Mouse (Mus musculus): Measurements from ENCODE around the gene Dnajc4.

The Dnajc4 gene

DNA sequence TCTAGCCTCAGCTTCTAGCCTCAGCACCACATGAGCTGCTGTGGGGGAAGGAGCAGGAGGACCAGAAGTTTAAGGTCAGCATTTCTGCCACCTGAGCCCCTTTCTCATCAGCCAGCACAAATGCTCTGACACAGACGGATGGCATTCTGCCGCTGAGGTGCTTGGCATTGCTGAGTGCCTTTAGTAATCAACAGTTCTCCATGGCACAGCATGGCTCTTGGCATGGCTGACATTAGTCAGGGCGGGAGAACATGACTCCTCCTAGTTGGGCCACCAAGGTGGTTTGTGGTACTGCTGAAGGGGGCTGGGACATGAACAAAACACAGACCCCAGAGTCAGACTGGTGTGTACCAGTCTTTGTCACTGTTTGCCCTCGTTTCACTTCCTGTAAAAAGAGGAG, 44.2 kb downstream of the Dnajc4 start:
- DNase-seq (ENCODE audit: low spot score in 2 of 2): no peak

DNA sequence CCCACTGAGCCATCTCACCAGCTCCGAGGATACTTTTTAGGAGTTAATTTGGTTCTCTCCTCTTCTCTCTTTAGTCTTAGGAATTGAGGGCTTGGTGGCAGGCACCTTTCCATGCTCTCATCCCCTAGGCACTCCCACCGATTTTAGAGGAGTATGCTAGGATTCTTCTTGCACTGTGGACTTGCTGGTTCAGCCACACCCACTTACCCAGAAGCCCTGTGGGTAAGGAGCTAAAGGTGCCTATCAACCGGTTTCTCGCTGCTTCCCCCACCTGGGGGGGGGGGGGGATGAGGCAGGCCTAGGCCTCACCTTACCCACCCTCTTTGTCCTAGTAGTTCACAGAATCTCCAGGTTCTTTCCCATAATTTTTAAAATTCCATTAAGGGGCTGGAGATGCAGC, 44.6 kb downstream of the Dnajc4 start:
- no peak for DNase-seq (ENCODE audit: low spot score in 2 of 2)

DNA sequence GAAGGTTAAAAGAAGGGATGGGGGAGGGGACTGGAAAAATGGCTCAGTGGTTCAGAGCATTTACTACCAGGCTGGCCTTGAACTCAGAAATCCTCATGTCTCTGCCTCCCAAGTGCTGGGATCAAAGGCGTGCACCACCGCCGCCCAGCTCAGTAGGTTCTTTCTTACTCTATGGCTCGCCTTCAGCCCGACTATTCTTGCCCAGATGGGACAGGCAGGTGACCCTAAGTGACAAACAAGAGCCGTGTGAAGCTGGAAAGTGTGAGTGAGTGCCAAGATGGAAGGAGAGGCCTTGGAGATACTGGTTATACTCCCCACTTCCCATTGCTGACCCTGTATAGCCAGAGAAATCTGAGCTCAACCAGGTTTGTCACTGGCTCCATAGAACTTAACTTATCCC, 48.7 kb downstream of the Dnajc4 start:
- DNase-seq (ENCODE audit: low spot score in 2 of 2): no peak

DNA sequence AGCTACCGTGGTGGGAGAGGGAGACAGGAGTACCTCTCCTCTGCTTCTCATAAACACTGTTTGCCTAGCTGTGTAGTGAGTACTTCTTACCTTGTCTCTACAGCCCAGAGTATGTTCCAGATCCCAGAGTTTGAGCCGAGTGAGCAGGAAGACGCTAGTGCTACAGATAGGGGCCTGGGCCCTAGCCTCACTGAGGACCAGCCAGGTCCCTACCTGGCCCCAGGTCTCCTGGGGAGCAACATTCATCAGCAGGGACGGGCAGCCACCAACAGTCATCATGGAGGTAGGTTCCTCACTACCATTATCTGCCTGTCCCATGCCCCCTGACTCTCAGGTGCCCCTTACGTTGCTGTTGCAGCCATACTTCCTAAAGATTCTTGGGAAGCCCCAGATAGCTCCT, 49.6 kb downstream of the Dnajc4 start:
- peak in 1 of 2 experiments; percentile 35 for DNase-seq (ENCODE audit: low spot score in 2 of 2)

DNA sequence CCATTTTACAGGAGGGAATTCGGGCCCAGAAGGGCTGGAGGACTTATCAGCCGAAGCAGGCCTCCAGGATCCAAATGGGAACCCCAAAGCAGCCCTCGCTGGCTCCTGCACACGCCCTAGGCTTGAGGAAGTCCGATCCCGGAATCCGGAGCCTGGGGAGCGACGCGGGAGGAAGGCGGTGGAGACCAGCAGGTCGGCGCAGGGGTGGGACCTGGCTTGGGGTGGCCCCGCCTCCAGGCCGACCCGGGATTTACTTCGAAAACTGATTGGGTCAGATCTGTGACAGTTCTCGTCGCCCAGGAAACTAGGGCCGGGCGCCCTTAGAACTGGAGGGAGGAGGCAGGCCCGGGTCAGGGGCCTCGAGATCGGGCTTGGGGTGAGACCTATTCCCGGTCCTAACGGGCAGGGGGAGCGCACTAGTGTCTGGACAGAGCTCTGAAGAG, 50.1 kb downstream of the Dnajc4 start, which contains the start of gene Gpr137:
TSS of gene Gpr137 (minus strand) at position 232 of the 443 bp plus-strand sequence.
- peak; percentile 95 to 96 for DNase-seq (ENCODE audit: low spot score in 2 of 2)

DNA sequence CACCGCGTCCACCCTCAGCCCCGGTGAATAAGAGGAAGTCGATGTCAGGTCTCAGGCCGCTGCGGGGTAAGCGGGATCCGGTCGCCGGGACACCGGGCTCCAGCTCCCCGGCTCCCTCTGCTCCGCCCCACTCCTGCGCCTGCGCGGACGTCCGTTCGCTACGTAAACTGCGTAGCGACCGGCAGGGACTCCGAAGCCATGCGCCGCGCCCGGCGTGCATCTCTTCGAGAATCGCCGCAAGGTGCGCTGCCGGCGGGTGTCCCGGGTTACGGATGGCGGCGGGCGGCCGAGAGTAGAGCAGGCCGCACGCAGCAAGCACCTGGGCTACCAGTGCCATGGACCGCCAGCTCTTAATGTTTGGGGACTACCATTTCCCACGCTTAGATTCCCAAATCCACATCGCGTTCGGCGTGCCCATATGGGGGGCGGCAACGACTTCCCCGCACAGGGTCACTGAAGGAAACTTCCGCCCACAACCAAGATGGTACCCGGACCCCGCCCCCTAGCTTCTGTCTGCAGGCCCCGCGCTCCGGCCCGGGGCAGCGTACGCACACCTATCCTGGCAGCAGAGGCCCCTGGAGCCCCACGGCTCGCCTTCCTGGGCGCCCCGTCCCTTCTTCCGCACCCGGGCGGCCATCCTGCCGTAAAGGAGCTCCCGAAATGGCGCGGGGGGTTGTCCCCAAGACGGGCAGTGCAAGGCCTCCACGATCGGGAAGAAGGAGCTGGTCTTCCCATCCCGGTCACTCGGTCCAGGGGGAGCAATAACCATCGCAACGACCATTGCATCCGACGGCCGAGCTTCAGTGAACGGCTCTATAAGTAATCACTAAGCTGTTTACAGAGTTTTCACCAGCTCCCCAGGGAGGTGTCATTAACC, 50.8 kb downstream of the Dnajc4 start, which contains the start of gene Bad:
TSS of gene Bad (plus strand) at position 490 of the 877 bp plus-strand sequence.
- peak; percentile 93 to 95 for DNase-seq (ENCODE audit: low spot score in 2 of 2)

DNA sequence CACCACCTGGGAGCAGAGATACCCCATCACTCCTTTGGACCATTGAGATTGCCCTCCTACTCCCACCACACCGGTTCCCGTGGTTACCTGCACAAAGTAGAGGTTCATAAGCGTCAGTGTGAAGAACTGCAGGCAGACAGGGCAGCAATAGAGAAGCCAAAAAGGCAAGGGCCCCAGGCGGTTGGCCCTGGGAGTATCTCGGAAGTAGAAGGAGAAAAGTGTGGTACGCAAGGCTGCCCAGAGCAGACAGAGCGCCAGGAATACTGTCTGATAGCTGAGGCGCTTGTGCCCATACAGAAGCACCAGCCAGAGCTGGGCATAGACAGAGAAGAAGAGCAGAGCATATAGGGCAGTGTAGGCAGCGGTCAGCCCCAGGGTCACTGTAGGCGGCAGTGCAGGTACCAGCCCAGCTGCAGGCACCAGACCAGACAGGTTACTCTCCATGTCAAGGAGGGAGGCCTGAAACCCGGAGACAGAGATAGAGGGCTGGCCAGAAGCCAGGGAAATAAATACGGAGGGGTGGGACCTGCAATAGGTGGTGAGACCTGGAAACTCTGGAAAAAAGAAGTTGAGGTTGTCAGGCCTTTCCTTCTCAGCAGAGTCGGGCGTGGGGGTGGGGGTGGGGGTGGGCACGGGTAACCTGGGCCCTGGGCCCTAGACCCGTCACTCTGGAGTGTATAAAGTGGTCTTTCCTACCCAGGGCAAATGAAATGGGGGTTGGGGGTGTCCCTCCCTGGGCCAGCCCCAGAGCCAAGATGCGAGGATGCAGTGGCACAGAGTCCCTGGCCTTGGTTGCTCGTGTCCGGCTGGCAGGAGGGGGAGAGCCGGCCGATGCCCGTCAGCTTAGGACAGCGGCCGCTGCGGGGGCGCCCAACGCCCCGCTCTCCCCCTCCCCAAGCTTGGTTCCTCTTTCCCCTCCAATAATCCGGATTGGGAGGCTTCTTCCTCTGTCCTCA, 51.7 kb downstream of the Dnajc4 start:
- peak in 1 of 2 experiments; percentile 61 for DNase-seq (ENCODE audit: low spot score in 2 of 2)

DNA sequence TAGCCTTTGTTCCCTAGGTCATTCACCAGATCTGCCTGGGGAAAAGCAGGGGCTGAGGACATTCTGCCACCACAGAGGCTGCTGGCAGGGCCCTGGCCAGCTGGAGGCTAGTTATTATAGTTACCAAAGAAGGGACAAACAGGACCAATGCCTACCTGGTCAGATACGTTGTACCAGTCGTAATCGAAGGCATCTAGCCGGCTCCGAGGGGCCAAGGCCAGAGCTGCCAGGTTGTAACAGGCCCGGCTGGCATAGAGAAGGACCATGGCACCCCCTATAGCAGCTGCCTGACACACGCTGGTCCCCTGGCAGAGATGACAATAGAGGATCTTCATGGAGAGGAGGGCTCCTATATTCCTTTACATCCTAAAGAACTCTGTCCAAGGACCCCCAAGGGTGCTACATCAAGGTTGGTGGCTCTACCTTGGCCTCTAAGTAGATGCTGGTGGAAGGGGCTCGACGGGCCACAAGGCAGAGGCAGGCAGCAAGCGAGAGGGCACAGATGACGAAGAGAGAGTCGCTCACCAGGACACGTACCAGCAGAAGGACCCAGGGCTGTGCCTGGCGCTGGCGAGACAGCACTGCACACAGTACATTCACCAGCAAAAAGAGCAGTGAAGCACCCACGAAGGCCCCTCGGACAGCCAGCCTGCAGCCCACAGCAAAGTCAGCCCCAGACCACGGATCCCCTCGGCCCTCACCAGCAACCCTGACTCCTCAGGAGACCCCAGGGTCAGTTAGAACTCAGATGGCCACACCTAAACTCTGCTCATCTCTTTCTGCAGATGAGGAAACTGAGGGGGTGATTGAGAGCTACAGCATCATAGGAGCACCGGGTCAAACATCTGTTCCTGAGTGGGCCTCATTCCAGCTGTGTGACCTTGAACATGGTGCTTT, 53.0 kb downstream of the Dnajc4 start:
- DNase-seq (ENCODE audit: low spot score in 2 of 2): peak in 1 of 2 experiments; percentile 33
